Mouse (Mus musculus): ENCODE measurements around the gene Atrip. TPM values are rescaled to one million over a fixed set of nuclear protein-coding genes. Genes with fewer than 3 reads are reported as not detected.

Atrip gene
- polyA plus RNA-seq, 1 experiment from 2014 or later, result 7.5 TPM

DNA sequence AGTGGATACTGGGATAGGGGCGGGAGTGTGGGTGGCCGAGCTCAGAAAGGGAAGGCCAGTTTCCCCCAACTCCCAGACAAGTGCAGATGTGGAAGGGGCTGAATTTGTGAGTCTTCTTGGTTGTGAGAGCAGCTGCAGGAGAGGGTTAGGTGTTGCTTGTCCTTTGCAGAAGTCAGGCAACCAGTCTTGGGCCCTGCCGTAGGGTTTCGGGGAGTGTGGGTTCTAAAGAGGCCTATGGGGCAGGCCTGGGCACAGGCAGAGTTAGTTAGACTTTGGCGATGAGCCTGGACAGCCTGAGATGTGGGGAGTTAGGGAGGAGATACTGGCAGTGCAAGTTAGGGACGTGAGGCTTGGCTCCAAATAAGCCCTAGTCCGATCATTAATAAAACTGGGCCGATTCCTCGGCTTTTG lies 22.3 kb upstream of the Atrip start:
- Histone ChIP-seq H3K27me3 (replicated peaks; ENCODE audit: control insufficient read depth, insufficient read depth, low read length) (no peaks in the 10 kb centered on the region), H3K9me3 (ENCODE audit: control insufficient read depth) (no peaks in the 10 kb centered on the region), H3K9ac (ENCODE audit: low read depth, low read length) (0 out of 2 replicates have a peak overlapping the region, but pooled peaks have one; percentile 17), H3K4me2 (replicated peaks; ENCODE audit: low read depth) (peak overlapping the region; percentile 98), H3K36me3 (ENCODE audit: control insufficient read depth, insufficient read depth) (peaks cover 11% of the 10 kb centered on the region), H3K27ac (ENCODE audit: low read depth, low read length) (no peak overlapping the region), H3K4me3 (ENCODE audit: low read depth, low read length) (peak overlapping the region; percentile 75), H3K4me1 (replicated peaks; ENCODE audit: control insufficient read depth, insufficient read depth, low read length) (peaks cover 6% of the 10 kb centered on the region; the same call in 1 of the 2 replicates)
- TF ChIP-seq CTCF (IDR thresholded peaks at IDR 0.05; ENCODE audit: low read depth), result no peak
- WGBS, result 39% methylated on average over 9 of the region's 9 CpGs
- no peak for ATAC-seq

DNA sequence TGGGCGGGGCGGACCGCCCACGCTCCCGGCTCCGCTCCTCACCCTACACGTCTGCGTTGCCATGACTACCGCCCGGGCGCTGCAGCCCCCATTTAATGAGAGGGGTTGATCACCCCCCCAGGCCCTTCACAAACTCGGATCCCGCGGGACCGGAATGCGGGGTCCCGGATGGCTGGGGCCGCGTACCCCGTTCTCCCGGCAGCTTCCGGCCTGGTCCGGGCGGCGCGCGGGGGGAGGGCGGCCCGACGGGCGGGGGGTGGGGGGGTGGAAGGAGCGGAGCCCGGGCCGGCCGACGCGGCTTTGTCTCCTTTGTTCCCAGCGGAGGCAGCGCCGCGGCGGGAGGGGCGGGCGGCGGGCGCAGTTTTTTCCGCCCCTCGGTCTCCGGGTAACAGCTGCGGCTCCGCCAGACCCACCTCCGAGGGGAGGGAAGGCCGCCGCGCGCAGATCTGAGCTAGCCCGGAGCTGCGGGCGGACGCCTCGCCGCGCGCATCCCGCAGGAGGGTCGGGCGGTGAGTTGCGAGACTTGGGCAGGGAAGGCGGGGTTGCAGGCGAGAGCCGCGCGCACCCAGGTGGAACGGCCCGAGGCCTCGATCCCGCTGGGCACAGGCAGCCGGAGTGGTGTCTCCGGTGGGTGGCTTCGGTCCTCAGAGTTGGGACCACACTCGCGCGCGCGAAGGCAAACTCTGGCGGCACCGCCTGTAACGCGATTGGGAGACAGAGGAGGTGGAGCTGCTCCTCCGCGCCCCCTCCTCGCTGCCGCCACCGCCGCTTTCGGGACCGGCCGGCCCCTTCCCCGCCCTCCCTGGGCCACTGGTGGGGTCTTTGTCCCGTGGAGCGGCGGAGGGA lies 21.4 kb upstream of the Atrip start, which contains the start of gene Plxnb1:
TSS of gene Plxnb1 (plus strand) at position 253 of the 846 bp plus-strand sequence.
- no peaks in the 10 kb centered on the region for H3K9me3 ChIP-seq (ENCODE audit: control insufficient read depth)
- no peaks in the 10 kb centered on the region for H3K27me3 ChIP-seq (replicated peaks; ENCODE audit: control insufficient read depth, insufficient read depth, low read length)
- WGBS, result under 1% methylated on average over 89 of the region's 102 CpGs
- H3K4me2 ChIP-seq (replicated peaks; ENCODE audit: low read depth), result peak within 1 kb of the TSS; percentile 98
- peaks cover 9% of the 10 kb centered on the region for H3K36me3 ChIP-seq (ENCODE audit: control insufficient read depth, insufficient read depth)
- no peak for TF ChIP-seq CTCF (IDR thresholded peaks at IDR 0.05; ENCODE audit: low read depth)
- peak within 1 kb of the TSS; percentile 75 for H3K9ac ChIP-seq (ENCODE audit: low read depth, low read length)
- peak within 1 kb of the TSS; percentile 77 for H3K27ac ChIP-seq (ENCODE audit: low read depth, low read length)
- ATAC-seq, result peak; percentile 67
- peaks cover 6% of the 10 kb centered on the region; the same call in 1 of the 2 replicates for H3K4me1 ChIP-seq (replicated peaks; ENCODE audit: control insufficient read depth, insufficient read depth, low read length)
- peak within 1 kb of the TSS; percentile 75 for H3K4me3 ChIP-seq (ENCODE audit: low read depth, low read length)

- Histone ChIP-seq H3K27me3 (replicated peaks; ENCODE audit: control insufficient read depth, insufficient read depth, low read length) (no peaks in the 10 kb centered on the region), H3K36me3 (ENCODE audit: control insufficient read depth, insufficient read depth) (peaks cover 14% of the 10 kb centered on the region), H3K4me2 (replicated peaks; ENCODE audit: low read depth) (peak overlapping the region; percentile 98), H3K9ac (ENCODE audit: low read depth, low read length) (peak overlapping the region; percentile 75), H3K9me3 (ENCODE audit: control insufficient read depth) (no peaks in the 10 kb centered on the region), H3K27ac (ENCODE audit: low read depth, low read length) (peak overlapping the region; percentile 77), H3K4me1 (replicated peaks; ENCODE audit: control insufficient read depth, insufficient read depth, low read length) (peaks cover 6% of the 10 kb centered on the region; the same call in 1 of the 2 replicates), H3K4me3 (ENCODE audit: low read depth, low read length) (peak overlapping the region; percentile 75)
- 2% methylated on average over 21 of the region's 21 CpGs for WGBS
- no peak for TF ChIP-seq CTCF (IDR thresholded peaks at IDR 0.05; ENCODE audit: low read depth)
- ATAC-seq, result peak; percentile 71
Measured at GRCm38 (mm10) chr9:109094553-109095136, 20.7 kb upstream of the Atrip start.

- Histone ChIP-seq H3K4me3 (ENCODE audit: low read depth, low read length) (0 out of 2 replicates have a peak overlapping the region, but pooled peaks have one; percentile 75), H3K4me2 (replicated peaks; ENCODE audit: low read depth) (peak overlapping the region; percentile 98), H3K9me3 (ENCODE audit: control insufficient read depth) (no peaks in the 10 kb centered on the region), H3K4me1 (replicated peaks; ENCODE audit: control insufficient read depth, insufficient read depth, low read length) (peaks cover 6% of the 10 kb centered on the region; the same call in 1 of the 2 replicates), H3K27me3 (replicated peaks; ENCODE audit: control insufficient read depth, insufficient read depth, low read length) (no peaks in the 10 kb centered on the region), H3K9ac (ENCODE audit: low read depth, low read length) (no peak overlapping the region), H3K36me3 (ENCODE audit: control insufficient read depth, insufficient read depth) (peaks cover 17% of the 10 kb centered on the region), H3K27ac (ENCODE audit: low read depth, low read length) (no peak overlapping the region; the same call in 1 of the 2 replicates)
- WGBS, result 30% methylated on average over 11 of the region's 11 CpGs
- no peak for ATAC-seq
- TF ChIP-seq CTCF (IDR thresholded peaks at IDR 0.05; ENCODE audit: low read depth), result no peak
Measured at GRCm38 (mm10) chr9:109093786-109094552, 20.0 kb upstream of the Atrip start.

- 43% methylated on average over 6 of the region's 6 CpGs for WGBS
- no peak overlapping the region for H3K27ac ChIP-seq (ENCODE audit: low read depth, low read length)
- no peaks in the 10 kb centered on the region for H3K27me3 ChIP-seq (replicated peaks; ENCODE audit: control insufficient read depth, insufficient read depth, low read length)
- H3K4me3 ChIP-seq (ENCODE audit: low read depth, low read length), result no peak overlapping the region
- ATAC-seq, result no peak
- no peak overlapping the region for H3K4me2 ChIP-seq (replicated peaks; ENCODE audit: low read depth)
- no peak overlapping the region for H3K9ac ChIP-seq (ENCODE audit: low read depth, low read length)
- no peaks in the 10 kb centered on the region for H3K9me3 ChIP-seq (ENCODE audit: control insufficient read depth)
- TF ChIP-seq CTCF (IDR thresholded peaks at IDR 0.05; ENCODE audit: low read depth), result peak; percentile 16; the same call in 1 of the 2 replicates
- H3K36me3 ChIP-seq (ENCODE audit: control insufficient read depth, insufficient read depth), result peaks cover 17% of the 10 kb centered on the region
- peaks cover 6% of the 10 kb centered on the region; the same call in 1 of the 2 replicates for H3K4me1 ChIP-seq (replicated peaks; ENCODE audit: control insufficient read depth, insufficient read depth, low read length)
Measured at GRCm38 (mm10) chr9:109092799-109093198, 18.9 kb upstream of the Atrip start.

Data from intestine, postnatal 0 days (tissue).